Mouse (Mus musculus) lung, postnatal 0 days (tissue): ENCODE measurements around the gene Rabac1.

ENCODE experiments used
- CTCF ChIP-seq: IDR thresholded peaks from 2 replicates; pipeline ENCODE4 v1.5.1; 2016; ENCODE audit warnings: antibody characterized with exemption, mild to moderate bottlenecking
- EP300 ChIP-seq: IDR thresholded peaks from 2 replicates; pipeline ENCODE4 v1.6.1; 2016; ENCODE audit warnings: antibody characterized with exemption, mild to moderate bottlenecking, control low read depth

- TF ChIP-seq CTCF (no peak), EP300 (no peak)
Measured at GRCm38 (mm10) chr7:25005421-25006065, 33.0 kb upstream of the Rabac1 start, which contains the start of gene Atp1a3.
